Mouse (Mus musculus): Measurements from ENCODE around the gene Rph3al. TPM values are rescaled to one million over a fixed set of nuclear protein-coding genes. Genes with fewer than 3 reads are reported as not detected.

Rph3al gene
- polyA plus RNA-seq, 1 experiment from 2014 or later, result 14.5 TPM

- H3K36me3 ChIP-seq (ENCODE audit: insufficient read depth, low read length), result no peaks in the 10 kb centered on the region
- no peak overlapping the region for H3K9ac ChIP-seq (ENCODE audit: low read depth, low read length)
- no peak for DNase-seq (ENCODE audit: low spot score)
- no peaks in the 10 kb centered on the region for H3K27me3 ChIP-seq (ENCODE audit: insufficient read depth, low read length)
- no peak overlapping the region for H3K4me2 ChIP-seq (ENCODE audit: low read length)
- ATAC-seq (replicated peaks; ENCODE audit: low FRiP score, low read depth), result no peak
- WGBS, result 90% methylated on average over 8 of the region's 8 CpGs
- TF ChIP-seq CTCF (IDR thresholded peaks at IDR 0.05; ENCODE audit: low read depth), result no peak
- H3K9me3 ChIP-seq (replicated peaks; ENCODE audit: low read length), result no peaks in the 10 kb centered on the region
- H3K4me1 ChIP-seq (replicated peaks; ENCODE audit: insufficient read depth, low read length), result no peaks in the 10 kb centered on the region
- no peak overlapping the region for H3K27ac ChIP-seq
- no peak overlapping the region for H3K4me3 ChIP-seq (replicated peaks; ENCODE audit: low read depth, low read length)
Measured at GRCm38 (mm10) chr11:75859460-75859859, 78.8 kb downstream of the Rph3al start.

DNA sequence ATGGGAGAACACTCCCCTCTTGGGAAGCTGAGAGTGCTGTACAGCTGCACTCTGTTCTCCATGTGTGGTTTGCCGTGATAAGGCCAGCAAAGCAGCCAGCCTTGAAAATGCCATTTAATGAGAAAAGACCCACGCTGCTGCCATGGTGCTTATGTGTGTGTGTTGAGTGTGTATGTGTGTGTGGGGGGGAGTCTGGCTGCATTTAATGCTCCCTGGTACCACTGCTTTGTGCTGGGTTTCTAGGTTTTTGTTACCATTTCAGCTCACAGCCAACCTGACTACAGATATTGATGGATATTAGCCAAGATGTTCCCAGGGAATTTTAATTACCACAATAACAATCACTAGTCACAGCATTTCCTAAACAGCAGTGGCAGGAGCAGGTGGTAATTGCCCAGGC is 79.3 kb downstream of the Rph3al start:
- no peak for ATAC-seq (replicated peaks; ENCODE audit: low FRiP score, low read depth)

GRCm38 (mm10) chr11:75857781-75858180 is 80.4 kb downstream of the Rph3al start:
- H3K9me3 ChIP-seq (replicated peaks; ENCODE audit: low read length), result no peaks in the 10 kb centered on the region
- DNase-seq (ENCODE audit: low spot score) (peak; percentile 35), ATAC-seq (replicated peaks; ENCODE audit: low FRiP score, low read depth) (no peak)
- H3K4me1 ChIP-seq (replicated peaks; ENCODE audit: insufficient read depth, low read length), result no peaks in the 10 kb centered on the region
- H3K9ac ChIP-seq (ENCODE audit: low read depth, low read length), result no peak overlapping the region
- no peaks in the 10 kb centered on the region for H3K27me3 ChIP-seq (ENCODE audit: insufficient read depth, low read length)
- TF ChIP-seq CTCF (IDR thresholded peaks at IDR 0.05; ENCODE audit: low read depth), result no peak
- 60% methylated on average over 3 of the region's 3 CpGs for WGBS
- H3K4me3 ChIP-seq (replicated peaks; ENCODE audit: low read depth, low read length), result no peak overlapping the region
- H3K4me2 ChIP-seq (ENCODE audit: low read length), result no peak overlapping the region
- no peak overlapping the region for H3K27ac ChIP-seq
- 0 out of 2 replicates have a peak, but pooled peaks cover 3% of the 10 kb centered on the region for H3K36me3 ChIP-seq (ENCODE audit: insufficient read depth, low read length)

More for the DNA sequence above, 79.3 kb downstream of the Rph3al start:
- Histone ChIP-seq H3K4me3 (replicated peaks; ENCODE audit: low read depth, low read length) (no peak overlapping the region), H3K9ac (ENCODE audit: low read depth, low read length) (no peak overlapping the region), H3K36me3 (ENCODE audit: insufficient read depth, low read length) (no peaks in the 10 kb centered on the region), H3K27me3 (ENCODE audit: insufficient read depth, low read length) (no peaks in the 10 kb centered on the region), H3K4me2 (ENCODE audit: low read length) (no peak overlapping the region), H3K9me3 (replicated peaks; ENCODE audit: low read length) (no peaks in the 10 kb centered on the region), H3K4me1 (replicated peaks; ENCODE audit: insufficient read depth, low read length) (no peaks in the 10 kb centered on the region), H3K27ac (no peak overlapping the region)
- 35% methylated on average over 2 of the region's 2 CpGs for WGBS
- TF ChIP-seq CTCF (IDR thresholded peaks at IDR 0.05; ENCODE audit: low read depth), result no peak
- no peak for DNase-seq (ENCODE audit: low spot score)

DNA sequence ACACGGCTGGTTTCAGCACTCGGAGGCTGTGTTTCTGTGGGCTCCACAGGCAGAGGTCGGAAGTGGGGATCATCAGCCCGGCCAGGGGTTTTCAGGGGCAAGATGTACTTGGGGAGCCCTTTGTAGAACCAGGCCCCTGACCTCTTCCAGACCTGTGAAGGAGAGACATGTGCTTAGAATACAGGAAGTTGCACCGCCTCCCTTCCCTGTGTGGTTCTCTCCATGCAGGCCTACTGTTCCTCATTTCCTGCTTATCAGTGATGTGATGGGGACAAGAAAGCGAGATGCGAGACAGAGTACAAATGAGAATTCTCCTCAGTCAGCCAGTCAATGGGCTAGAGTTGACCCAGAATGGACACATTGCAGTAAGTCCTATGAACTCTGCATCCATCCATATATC is 83.9 kb downstream of the Rph3al start:
- Histone ChIP-seq H3K9ac (ENCODE audit: low read depth, low read length) (no peak overlapping the region), H3K27me3 (ENCODE audit: insufficient read depth, low read length) (no peaks in the 10 kb centered on the region), H3K4me3 (replicated peaks; ENCODE audit: low read depth, low read length) (no peak overlapping the region), H3K4me2 (ENCODE audit: low read length) (no peak overlapping the region), H3K4me1 (replicated peaks; ENCODE audit: insufficient read depth, low read length) (no peaks in the 10 kb centered on the region), H3K27ac (no peak overlapping the region), H3K36me3 (ENCODE audit: insufficient read depth, low read length) (0 out of 2 replicates have a peak, but pooled peaks cover 3% of the 10 kb centered on the region), H3K9me3 (replicated peaks; ENCODE audit: low read length) (no peaks in the 10 kb centered on the region)
- WGBS, result 84% methylated on average over 7 of the region's 7 CpGs
- no peak for DNase-seq (ENCODE audit: low spot score)
- ATAC-seq (replicated peaks; ENCODE audit: low FRiP score, low read depth), result no peak
- TF ChIP-seq CTCF (IDR thresholded peaks at IDR 0.05; ENCODE audit: low read depth), result no peak

DNA sequence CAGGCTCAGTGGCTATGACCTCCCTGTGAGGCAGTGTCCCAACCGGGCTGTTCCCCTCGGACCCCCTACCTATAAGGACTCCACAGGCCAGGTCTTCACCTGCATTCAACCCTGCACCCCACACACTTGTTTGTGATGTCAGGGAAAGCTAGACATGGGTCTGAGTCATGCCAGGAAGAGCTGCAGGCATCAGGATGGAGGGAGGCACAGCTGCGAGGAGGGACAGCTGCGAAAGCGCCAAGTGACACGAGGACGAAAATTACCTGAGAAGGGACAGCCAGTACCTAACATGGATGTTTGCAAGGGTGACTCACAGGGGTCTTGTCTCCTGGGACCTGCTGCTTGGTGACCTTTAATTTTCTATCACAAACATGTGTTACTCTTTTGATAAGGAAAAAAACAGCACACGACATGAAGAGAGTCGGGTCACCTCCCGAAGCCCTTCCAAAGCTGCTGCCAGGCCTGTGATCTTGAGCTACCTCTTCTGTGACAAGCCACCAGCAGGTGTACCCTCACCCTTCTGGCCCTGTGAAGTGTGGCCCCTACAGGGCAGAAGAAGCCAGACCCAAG is 85.1 kb downstream of the Rph3al start:
- no peaks in the 10 kb centered on the region for H3K27me3 ChIP-seq (ENCODE audit: insufficient read depth, low read length)
- no peaks in the 10 kb centered on the region for H3K4me1 ChIP-seq (replicated peaks; ENCODE audit: insufficient read depth, low read length)
- WGBS, result 79% methylated on average over 10 of the region's 10 CpGs
- H3K4me2 ChIP-seq (ENCODE audit: low read length), result no peak overlapping the region
- no peak overlapping the region for H3K27ac ChIP-seq
- H3K9ac ChIP-seq (ENCODE audit: low read depth, low read length), result no peak overlapping the region
- DNase-seq (ENCODE audit: low spot score), result no peak
- no peaks in the 10 kb centered on the region for H3K9me3 ChIP-seq (replicated peaks; ENCODE audit: low read length)
- H3K36me3 ChIP-seq (ENCODE audit: insufficient read depth, low read length), result 0 out of 2 replicates have a peak, but pooled peaks cover 3% of the 10 kb centered on the region
- H3K4me3 ChIP-seq (replicated peaks; ENCODE audit: low read depth, low read length), result no peak overlapping the region
- no peak for ATAC-seq (replicated peaks; ENCODE audit: low FRiP score, low read depth)
- no peak for TF ChIP-seq CTCF (IDR thresholded peaks at IDR 0.05; ENCODE audit: low read depth)

GRCm38 (mm10) chr11:75852485-75852884 is 85.7 kb downstream of the Rph3al start:
- no peak for TF ChIP-seq CTCF (IDR thresholded peaks at IDR 0.05; ENCODE audit: low read depth)
- DNase-seq (ENCODE audit: low spot score) (no peak), ATAC-seq (replicated peaks; ENCODE audit: low FRiP score, low read depth) (no peak)
- H3K4me1 ChIP-seq (replicated peaks; ENCODE audit: insufficient read depth, low read length), result no peaks in the 10 kb centered on the region
- 0 out of 2 replicates have a peak, but pooled peaks cover 3% of the 10 kb centered on the region for H3K36me3 ChIP-seq (ENCODE audit: insufficient read depth, low read length)
- H3K4me3 ChIP-seq (replicated peaks; ENCODE audit: low read depth, low read length), result no peak overlapping the region
- no peaks in the 10 kb centered on the region for H3K27me3 ChIP-seq (ENCODE audit: insufficient read depth, low read length)
- H3K9ac ChIP-seq (ENCODE audit: low read depth, low read length), result no peak overlapping the region
- 90% methylated on average over 2 of the region's 2 CpGs for WGBS
- no peak overlapping the region for H3K27ac ChIP-seq
- H3K4me2 ChIP-seq (ENCODE audit: low read length), result no peak overlapping the region
- no peaks in the 10 kb centered on the region for H3K9me3 ChIP-seq (replicated peaks; ENCODE audit: low read length)

GRCm38 (mm10) chr11:75849552-75849951 is 88.7 kb downstream of the Rph3al start:
- DNase-seq (ENCODE audit: low spot score) (no peak), ATAC-seq (replicated peaks; ENCODE audit: low FRiP score, low read depth) (no peak)
- no peak overlapping the region for H3K4me2 ChIP-seq (ENCODE audit: low read length)
- 79% methylated on average over 6 of the region's 6 CpGs for WGBS
- H3K9me3 ChIP-seq (replicated peaks; ENCODE audit: low read length), result no peaks in the 10 kb centered on the region
- H3K4me1 ChIP-seq (replicated peaks; ENCODE audit: insufficient read depth, low read length), result no peaks in the 10 kb centered on the region
- H3K27ac ChIP-seq, result no peak overlapping the region
- no peaks in the 10 kb centered on the region for H3K27me3 ChIP-seq (ENCODE audit: insufficient read depth, low read length)
- H3K36me3 ChIP-seq (ENCODE audit: insufficient read depth, low read length), result 0 out of 2 replicates have a peak, but pooled peaks cover 3% of the 10 kb centered on the region
- H3K9ac ChIP-seq (ENCODE audit: low read depth, low read length), result no peak overlapping the region
- no peak for TF ChIP-seq CTCF (IDR thresholded peaks at IDR 0.05; ENCODE audit: low read depth)
- H3K4me3 ChIP-seq (replicated peaks; ENCODE audit: low read depth, low read length), result no peak overlapping the region

Measured in kidney, postnatal 0 days (tissue).